Mouse (Mus musculus) macrophage (primary cell): ENCODE results near the gene Armc5. TPM values are rescaled to one million over a fixed set of nuclear protein-coding genes. Genes with fewer than 3 reads are reported as not detected.

Source experiments
- H3K27ac ChIP-seq: fragments of 350-480 bp; formaldehyde crosslinking; 2 replicates; pipeline ENCODE4 v1.9.0; 2021
- H3K36me3 ChIP-seq: fragments of 350-480 bp; formaldehyde crosslinking; 2 replicates; pipeline ENCODE4 v1.9.0; 2021; ENCODE audit errors: inconsistent target
- H3K4me3 ChIP-seq: fragments of 350-480 bp; formaldehyde crosslinking; 2 replicates; pipeline ENCODE4 v1.9.0; 2021; ENCODE audit errors: inconsistent target
- H3K79me2 ChIP-seq: fragments of 350-480 bp; formaldehyde crosslinking; 2 replicates; pipeline ENCODE4 v1.9.0; 2021; ENCODE audit errors: inconsistent target
- WGBS: methylation state at CpG from one replicate; pipeline ENCODE4 v1.1.7; 2026; ENCODE audit warnings: inconsistent platforms; ENCODE audit not compliant: missing documents; 5-methylcytosine and 5-hydroxymethylcytosine counted together
- polyA plus RNA-seq: library from polyadenylated mRNA; stranded (reverse); fragments of 250-400 nt; gene quantifications from 3 replicates; pipeline ENCODE4 v1.2.4, GENCODE M21; 2018; ENCODE audit warnings: inconsistent platforms

Armc5 gene
- polyA plus RNA-seq, 1 experiment from 2014 or later, result 10.9 TPM

DNA sequence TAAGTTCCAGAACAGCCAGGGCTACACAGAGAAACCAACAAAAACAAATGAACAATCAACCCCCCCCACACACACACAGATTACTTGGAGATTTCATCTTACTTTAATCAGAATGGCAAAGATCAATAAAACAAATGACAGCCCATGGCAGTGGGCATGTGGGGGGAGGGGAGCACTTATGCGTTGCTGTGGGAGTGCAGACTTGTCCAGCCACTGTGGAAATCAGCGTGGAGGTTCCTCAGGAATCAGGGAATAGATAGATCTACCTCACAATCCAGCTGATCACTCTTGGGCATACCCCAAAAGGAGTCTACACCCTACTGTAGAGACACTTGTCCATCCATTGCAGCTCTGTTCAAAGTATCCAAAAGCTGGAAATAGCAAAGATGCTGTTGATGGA, 17.8 kb downstream of the Armc5 start:
- 70% methylated on average over 2 of the region's 2 CpGs for WGBS
- Histone ChIP-seq H3K36me3 (no peaks in the 10 kb centered on the region), H3K4me3 (no peak overlapping the region), H3K27ac (no peak overlapping the region), H3K79me2 (no peaks in the 10 kb centered on the region)

DNA sequence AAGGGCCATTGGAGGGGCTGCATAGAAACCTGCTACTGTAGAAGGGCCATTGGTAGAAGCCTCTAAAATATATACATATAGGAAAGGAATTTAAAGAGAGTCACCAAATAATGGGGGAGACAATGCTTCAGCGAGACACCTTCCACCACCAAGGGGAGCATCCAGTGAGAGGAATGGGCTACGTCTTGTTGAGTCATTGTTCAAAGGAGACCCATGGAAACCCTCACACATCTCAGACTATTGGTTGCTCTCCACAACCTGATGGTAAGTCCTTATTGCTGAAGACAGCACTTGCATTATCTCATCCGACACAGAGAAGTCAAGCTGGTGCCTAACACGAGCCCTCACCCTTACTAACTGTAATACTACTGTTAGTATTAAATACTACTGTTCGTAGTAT, 18.6 kb downstream of the Armc5 start:
- H3K79me2 ChIP-seq, result no peaks in the 10 kb centered on the region
- WGBS, result 94% methylated on average over 5 of the region's 5 CpGs
- H3K27ac ChIP-seq, result no peak overlapping the region
- H3K4me3 ChIP-seq, result no peak overlapping the region
- H3K36me3 ChIP-seq, result no peaks in the 10 kb centered on the region

DNA sequence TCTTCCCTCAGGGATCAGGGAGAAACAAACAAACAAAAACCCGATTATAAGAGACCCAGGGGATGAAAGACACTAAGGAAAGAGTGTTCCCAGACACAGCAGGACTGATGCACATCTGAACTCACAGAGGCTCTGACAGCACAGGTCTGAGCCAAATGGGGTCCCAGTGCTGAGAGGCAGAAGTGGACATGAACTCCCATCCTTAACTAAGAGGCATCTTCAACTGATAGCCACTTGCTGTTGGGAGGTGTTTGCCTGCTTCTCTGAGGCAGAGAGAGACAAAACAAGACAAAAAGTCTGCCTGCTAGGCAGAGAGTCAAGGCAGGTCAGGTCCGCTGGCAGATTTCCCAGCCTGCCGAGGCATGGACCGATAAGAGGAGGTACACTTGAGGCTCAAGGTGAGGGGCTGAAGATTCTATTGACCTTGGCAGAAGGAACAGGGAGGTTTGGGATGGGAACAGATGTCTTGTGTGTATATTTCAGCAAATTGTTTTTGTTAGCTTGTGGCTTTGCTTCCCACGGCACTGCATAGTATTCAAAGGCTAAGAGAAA, 19.7 kb downstream of the Armc5 start:
- Histone ChIP-seq H3K4me3 (no peak overlapping the region), H3K36me3 (no peaks in the 10 kb centered on the region), H3K79me2 (no peaks in the 10 kb centered on the region), H3K27ac (no peak overlapping the region)
- WGBS, result 62% methylated on average over 5 of the region's 5 CpGs

GRCm38 (mm10) chr7:128265411-128265810, 28.3 kb downstream of the Armc5 start, which contains the start of gene Slc5a2:
TSS of gene Slc5a2 (plus strand) at chr7:128265657.
- Histone ChIP-seq H3K27ac (no peak within 1 kb of the TSS), H3K4me3 (no peak within 1 kb of the TSS), H3K79me2 (no peaks in the 10 kb centered on the region), H3K36me3 (no peaks in the 10 kb centered on the region)
- 83% methylated on average over 6 of the region's 6 CpGs for WGBS

DNA sequence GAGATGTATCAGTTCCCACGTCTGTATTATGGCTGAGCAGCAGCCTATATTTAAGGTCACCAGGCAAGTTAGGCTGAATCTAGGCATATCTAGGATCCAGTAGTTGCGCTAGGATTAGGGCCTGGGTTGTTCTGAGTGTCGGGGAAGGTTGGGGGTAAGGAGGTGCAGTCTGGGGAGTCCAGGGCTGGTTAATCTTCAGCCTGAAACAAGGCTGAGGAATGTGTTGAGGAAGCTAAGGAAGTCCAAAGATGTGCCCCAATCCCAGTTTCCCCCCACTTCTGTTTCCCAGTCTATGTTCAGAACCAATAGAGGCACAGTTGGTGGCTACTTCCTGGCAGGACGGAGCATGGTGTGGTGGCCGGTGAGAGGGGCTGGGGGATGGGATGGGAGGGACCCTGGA, 28.9 kb downstream of the Armc5 start:
- 82% methylated on average over 5 of the region's 5 CpGs for WGBS
- H3K27ac ChIP-seq, result no peak overlapping the region
- no peak overlapping the region for H3K4me3 ChIP-seq

DNA sequence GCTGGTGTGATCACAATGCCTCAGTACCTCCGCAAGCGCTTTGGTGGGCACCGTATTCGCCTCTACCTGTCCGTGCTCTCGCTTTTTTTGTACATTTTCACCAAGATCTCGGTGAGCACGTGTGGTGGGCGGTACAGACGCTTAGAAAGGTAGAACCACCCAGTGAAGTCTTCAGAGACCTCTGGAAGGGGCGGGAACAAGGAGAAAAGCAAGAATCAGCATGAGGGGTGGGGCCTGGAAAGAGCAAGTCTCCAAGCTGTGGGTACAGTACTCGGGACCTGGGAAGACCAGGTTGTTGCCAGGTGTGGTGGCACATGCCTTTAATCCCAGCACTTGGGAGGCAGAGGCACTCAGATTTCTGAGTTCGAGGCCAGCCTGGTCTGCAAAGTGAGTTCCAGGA, 30.2 kb downstream of the Armc5 start:
- 69% methylated on average over 12 of the region's 13 CpGs for WGBS
- Histone ChIP-seq H3K36me3 (peaks cover 11% of the 10 kb centered on the region; the same call in 1 of the 2 replicates), H3K79me2 (no peaks in the 10 kb centered on the region), H3K4me3 (no peak overlapping the region), H3K27ac (no peak overlapping the region)

More for the DNA sequence above, 28.9 kb downstream of the Armc5 start:
- Histone ChIP-seq H3K36me3 (no peaks in the 10 kb centered on the region), H3K79me2 (no peaks in the 10 kb centered on the region)

DNA sequence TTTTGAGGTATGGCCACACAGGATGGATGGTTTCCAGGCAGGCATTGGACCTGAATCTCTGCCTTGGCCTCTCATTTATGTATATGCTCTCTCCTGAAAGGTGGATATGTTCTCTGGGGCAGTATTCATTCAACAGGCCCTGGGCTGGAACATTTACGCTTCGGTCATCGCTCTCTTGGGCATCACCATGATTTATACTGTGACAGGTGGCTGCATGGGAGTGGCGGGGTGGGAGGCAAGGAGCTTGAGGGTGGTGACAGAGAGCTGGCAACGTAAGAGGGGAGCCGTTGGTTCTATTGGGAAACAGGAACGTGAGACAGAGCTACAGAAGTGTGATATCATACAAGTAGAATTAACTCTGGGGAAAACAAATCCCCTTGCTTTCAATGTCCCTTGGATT, 30.7 kb downstream of the Armc5 start:
- no peaks in the 10 kb centered on the region for H3K79me2 ChIP-seq
- H3K36me3 ChIP-seq, result peaks cover 15% of the 10 kb centered on the region; the same call in 1 of the 2 replicates
- no peak overlapping the region for H3K27ac ChIP-seq
- H3K4me3 ChIP-seq, result no peak overlapping the region
- WGBS, result 74% methylated on average over 7 of the region's 7 CpGs

DNA sequence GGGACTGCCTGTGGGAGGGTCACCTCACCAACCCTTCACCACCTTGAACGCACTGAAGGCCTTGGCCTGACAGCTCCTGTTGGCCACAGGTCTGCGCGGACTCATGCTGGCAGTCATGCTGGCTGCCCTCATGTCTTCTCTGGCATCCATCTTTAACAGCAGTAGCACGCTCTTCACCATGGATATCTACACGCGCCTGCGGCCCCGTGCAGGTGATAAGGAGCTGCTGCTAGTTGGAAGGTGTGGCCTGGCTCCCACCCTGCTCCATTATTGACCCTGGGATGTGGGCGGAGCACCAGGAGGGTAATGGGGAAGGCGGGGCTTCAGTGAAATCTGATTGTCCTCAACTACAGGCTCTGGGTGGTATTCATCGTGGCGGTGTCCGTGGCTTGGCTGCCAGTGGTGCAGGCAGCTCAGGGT, 33.3 kb downstream of the Armc5 start:
- Histone ChIP-seq H3K27ac (no peak overlapping the region), H3K36me3 (peaks cover 35% of the 10 kb centered on the region; the same call in 1 of the 2 replicates), H3K4me3 (no peak overlapping the region), H3K79me2 (no peaks in the 10 kb centered on the region)
- 82% methylated on average over 13 of the region's 13 CpGs for WGBS

- peaks cover 45% of the 10 kb centered on the region; the same call in 1 of the 2 replicates for H3K36me3 ChIP-seq
- 96% methylated on average over 8 of the region's 9 CpGs for WGBS
- H3K4me3 ChIP-seq, result no peak overlapping the region
- H3K27ac ChIP-seq, result no peak overlapping the region
- H3K79me2 ChIP-seq, result no peaks in the 10 kb centered on the region
Observed at GRCm38 (mm10) chr7:128271496-128271895, 34.4 kb downstream of the Armc5 start.

DNA sequence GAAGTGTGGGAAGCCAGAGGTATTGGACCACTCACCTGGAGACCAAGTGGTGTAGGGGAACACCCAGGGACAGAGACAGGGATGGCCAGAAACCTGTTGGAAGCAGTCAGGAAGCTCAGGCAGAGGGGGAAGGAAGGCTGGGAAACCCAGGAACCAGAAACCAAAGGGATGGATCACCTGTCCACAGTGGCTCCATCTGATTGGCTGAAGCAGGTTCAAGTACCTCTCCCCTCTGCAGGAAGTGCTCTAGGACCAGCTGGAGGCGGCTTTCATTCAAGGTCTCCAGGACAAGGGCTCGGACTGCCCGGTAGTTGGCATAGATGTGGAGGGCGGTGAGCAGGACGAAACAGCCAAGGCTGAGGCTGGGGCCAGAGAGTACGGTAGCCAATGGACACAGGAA, 38.9 kb downstream of the Armc5 start:
- Histone ChIP-seq H3K36me3 (peaks cover 53% of the 10 kb centered on the region; the same call in 1 of the 2 replicates), H3K79me2 (no peaks in the 10 kb centered on the region), H3K27ac (no peak overlapping the region), H3K4me3 (no peak overlapping the region)
- 99% methylated on average over 6 of the region's 6 CpGs for WGBS

- Histone ChIP-seq H3K27ac (no peak overlapping the region), H3K36me3 (peaks cover 40% of the 10 kb centered on the region; the same call in 1 of the 2 replicates), H3K4me3 (no peak overlapping the region), H3K79me2 (no peaks in the 10 kb centered on the region)
- 95% methylated on average over 4 of the region's 4 CpGs for WGBS
Observed at GRCm38 (mm10) chr7:128279750-128280149, 42.6 kb downstream of the Armc5 start.

DNA sequence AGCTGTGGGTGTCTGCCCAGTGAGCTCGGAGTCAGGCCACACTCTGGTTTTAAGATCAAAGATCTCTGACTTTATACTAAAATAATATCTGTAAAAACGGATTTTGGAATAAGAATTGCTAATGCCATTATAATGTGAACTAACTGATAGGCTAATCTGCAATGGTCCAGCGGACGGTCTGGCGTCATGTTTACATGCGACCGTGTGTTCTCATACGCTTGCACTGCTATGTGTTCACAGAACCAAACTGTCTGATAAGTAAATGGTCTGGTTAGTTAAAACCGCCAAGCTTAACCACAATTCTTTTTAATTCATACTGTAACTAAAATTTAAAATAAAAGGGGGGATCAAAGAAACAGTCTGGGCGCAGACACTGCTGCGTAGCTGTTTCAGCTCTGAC, 44.6 kb downstream of the Armc5 start:
- H3K27ac ChIP-seq, result no peak overlapping the region
- peaks cover 20% of the 10 kb centered on the region; the same call in 1 of the 2 replicates for H3K36me3 ChIP-seq
- 98% methylated on average over 11 of the region's 11 CpGs for WGBS

GRCm38 (mm10) chr7:128282532-128283244, 45.5 kb downstream of the Armc5 start:
- 72% methylated on average over 7 of the region's 7 CpGs for whole genome bisulfite sequencing
- peaks cover 20% of the 10 kb centered on the region; the same call in 1 of the 2 replicates for H3K36me3 ChIP-seq

More for the DNA sequence above, 44.6 kb downstream of the Armc5 start:
- H3K4me3 ChIP-seq, result no peak overlapping the region
- no peaks in the 10 kb centered on the region for H3K79me2 ChIP-seq

DNA sequence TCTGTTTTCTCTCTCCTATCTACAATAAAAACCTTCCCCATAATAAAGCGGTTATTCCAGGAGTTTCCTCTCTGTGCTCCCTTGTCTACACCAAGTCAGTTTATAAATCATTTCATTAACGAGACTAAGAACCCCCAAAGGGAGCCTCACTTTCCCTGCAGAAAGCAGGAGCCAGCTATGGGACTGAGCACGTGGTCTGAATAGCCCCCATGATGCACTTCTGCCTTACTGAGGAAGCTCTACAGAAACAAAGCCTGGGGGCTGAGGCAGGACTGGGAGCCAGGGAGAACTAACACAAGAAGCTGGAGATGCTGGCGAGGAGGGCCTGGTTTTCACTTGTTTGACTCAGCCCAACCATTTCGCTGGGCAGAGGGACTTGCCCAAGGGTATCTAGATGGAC, 46.9 kb downstream of the Armc5 start:
- peaks cover 27% of the 10 kb centered on the region; the same call in 1 of the 2 replicates for H3K36me3 ChIP-seq
- no peaks in the 10 kb centered on the region for H3K79me2 ChIP-seq
- WGBS, result 93% methylated on average over 5 of the region's 5 CpGs
- H3K4me3 ChIP-seq, result no peak overlapping the region
- no peak overlapping the region for H3K27ac ChIP-seq

More at GRCm38 (mm10) chr7:128282532-128283244, 45.5 kb downstream of the Armc5 start:
- Histone ChIP-seq H3K4me3 (no peak overlapping the region), H3K79me2 (no peaks in the 10 kb centered on the region), H3K27ac (no peak overlapping the region)

GRCm38 (mm10) chr7:128285060-128285459, 47.9 kb downstream of the Armc5 start:
- no peak overlapping the region for H3K27ac ChIP-seq
- WGBS, result 98% methylated on average over 7 of the region's 8 CpGs
- no peak overlapping the region for H3K4me3 ChIP-seq
- no peaks in the 10 kb centered on the region for H3K79me2 ChIP-seq
- H3K36me3 ChIP-seq, result peaks cover 27% of the 10 kb centered on the region; the same call in 1 of the 2 replicates
